Mouse (Mus musculus): ENCODE measurements around the gene Epm2aip1. TPM values are rescaled to one million over a fixed set of nuclear protein-coding genes. Genes with fewer than 3 reads are reported as not detected.

The Epm2aip1 gene
- polyA plus RNA-seq (2016; fragmentation: Nextera tagmentation; extraction: Ambion mirVana): 32.8 and 34.3 TPM in 2 replicates

DNA sequence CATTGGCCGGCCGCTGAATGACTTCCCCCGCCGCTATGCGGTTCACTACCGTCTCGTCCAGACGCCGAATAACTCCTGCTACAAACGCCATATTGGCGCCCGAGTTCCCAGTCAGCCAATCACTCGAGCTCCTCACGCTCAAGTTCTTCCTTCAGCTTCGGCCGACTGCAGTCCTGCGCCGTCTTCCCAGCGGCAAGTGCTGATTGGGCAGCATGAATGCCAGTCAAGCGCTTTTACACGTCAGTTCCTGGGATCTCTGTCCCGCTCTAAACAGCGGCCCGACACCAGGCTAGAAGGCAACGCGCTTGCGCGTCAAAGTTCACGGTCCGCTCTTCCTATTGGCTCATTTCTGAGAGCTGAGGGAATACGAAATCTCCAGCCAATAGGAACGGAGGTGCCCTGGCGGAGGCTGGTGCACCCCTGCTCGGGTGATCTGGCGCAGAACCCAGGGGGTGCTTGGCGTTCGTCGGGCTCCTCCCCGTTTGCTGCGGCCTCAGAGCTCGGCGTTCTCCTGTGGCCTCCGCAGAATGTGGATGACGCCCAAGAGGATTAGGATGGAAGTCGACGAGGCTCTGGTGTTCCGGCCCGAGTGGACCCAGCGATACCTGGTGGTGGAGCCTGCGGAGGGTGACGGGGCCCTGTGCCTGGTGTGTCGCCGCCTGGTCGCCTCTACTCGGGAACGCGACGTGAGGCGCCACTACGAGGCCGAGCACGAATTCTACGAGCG is at the start of gene Epm2aip1, which contains the start of gene Mlh1:
TSS of gene Epm2aip1 (plus strand) at position 496 of the 727 bp plus-strand sequence.
TSS of gene Mlh1 (minus strand) at position 358 of the 727 bp plus-strand sequence.
- no peaks in the 10 kb centered on the region for H3K9me3 ChIP-seq (replicated peaks)
- peak; percentile 99 for ATAC-seq (ENCODE audit: insufficient number of reproducible peaks, low FRiP score)
- peak within 1 kb of the TSS; percentile 92 for H3K4me2 ChIP-seq
- no peaks in the 10 kb centered on the region for H3K27me3 ChIP-seq (replicated peaks)
- H3K36me3 ChIP-seq: peaks cover 26% of the 10 kb centered on the region
- H3K27ac ChIP-seq (ENCODE audit: poor library complexity, severe bottlenecking): peak within 1 kb of the TSS; percentile 98
- H3K4me1 ChIP-seq (replicated peaks): peaks cover 30% of the 10 kb centered on the region
- H3K4me3 ChIP-seq: peak within 1 kb of the TSS; percentile 85
- under 1% methylated on average over 64 of the region's 64 CpGs for WGBS
- peak within 1 kb of the TSS; percentile 95 for H3K9ac ChIP-seq

DNA sequence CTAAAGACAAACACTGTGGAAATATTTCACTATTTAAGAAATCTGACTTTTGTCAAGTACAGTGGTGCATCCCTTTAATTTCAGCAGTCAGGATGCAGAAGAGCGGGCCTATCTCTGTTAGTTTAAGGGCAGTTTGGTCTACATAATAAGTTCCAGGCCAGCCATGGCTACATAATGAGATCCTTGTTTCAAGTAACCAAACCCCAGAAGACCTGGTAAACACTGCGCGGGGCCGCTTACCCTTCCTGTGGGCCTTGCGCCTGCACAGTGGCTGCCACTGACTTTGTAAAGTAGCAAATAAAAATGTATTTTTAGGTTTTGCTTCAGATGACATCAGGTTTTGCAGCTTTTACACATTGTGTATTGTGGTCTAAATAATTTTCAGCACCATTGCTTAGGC is 48.3 kb upstream of the Epm2aip1 start:
- Histone ChIP-seq H3K27ac (ENCODE audit: poor library complexity, severe bottlenecking) (no peak overlapping the region), H3K36me3 (peaks cover 70% of the 10 kb centered on the region), H3K9ac (no peak overlapping the region), H3K9me3 (replicated peaks) (no peaks in the 10 kb centered on the region), H3K27me3 (replicated peaks) (no peaks in the 10 kb centered on the region), H3K4me3 (no peak overlapping the region), H3K4me2 (no peak overlapping the region), H3K4me1 (replicated peaks) (peaks cover 23% of the 10 kb centered on the region)
- WGBS: 91% methylated on average over 5 of the region's 5 CpGs
- no peak for ATAC-seq (ENCODE audit: insufficient number of reproducible peaks, low FRiP score)

DNA sequence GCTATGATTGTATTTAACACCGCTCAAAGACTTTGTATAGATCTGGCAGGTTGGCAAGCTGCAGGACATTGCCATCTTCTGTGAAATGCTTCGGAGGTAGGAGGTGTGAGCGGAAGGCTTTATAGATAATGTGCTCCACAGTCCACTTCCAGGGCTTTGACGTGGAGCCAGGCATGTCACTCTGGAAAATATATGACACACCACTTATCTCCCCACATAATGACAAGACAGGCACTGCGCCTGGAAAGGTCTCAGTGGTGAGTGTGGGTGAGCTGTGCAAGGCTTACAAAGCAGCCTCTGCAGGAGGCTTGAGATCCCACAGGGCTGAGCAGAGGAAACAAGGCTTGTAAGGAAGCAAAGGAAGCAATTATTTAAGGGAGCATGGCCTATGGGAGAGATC is 43.3 kb upstream of the Epm2aip1 start:
- peak; percentile 85 for ATAC-seq (ENCODE audit: insufficient number of reproducible peaks, low FRiP score)
- no peak overlapping the region for H3K4me2 ChIP-seq
- H3K4me1 ChIP-seq (replicated peaks): peaks cover 42% of the 10 kb centered on the region
- H3K9me3 ChIP-seq (replicated peaks): no peaks in the 10 kb centered on the region
- WGBS: 27% methylated on average over 5 of the region's 5 CpGs
- H3K9ac ChIP-seq: no peak overlapping the region
- H3K4me3 ChIP-seq: no peak overlapping the region
- H3K36me3 ChIP-seq: peaks cover 65% of the 10 kb centered on the region
- no peaks in the 10 kb centered on the region for H3K27me3 ChIP-seq (replicated peaks)
- H3K27ac ChIP-seq (ENCODE audit: poor library complexity, severe bottlenecking): peak overlapping the region; percentile 60

DNA sequence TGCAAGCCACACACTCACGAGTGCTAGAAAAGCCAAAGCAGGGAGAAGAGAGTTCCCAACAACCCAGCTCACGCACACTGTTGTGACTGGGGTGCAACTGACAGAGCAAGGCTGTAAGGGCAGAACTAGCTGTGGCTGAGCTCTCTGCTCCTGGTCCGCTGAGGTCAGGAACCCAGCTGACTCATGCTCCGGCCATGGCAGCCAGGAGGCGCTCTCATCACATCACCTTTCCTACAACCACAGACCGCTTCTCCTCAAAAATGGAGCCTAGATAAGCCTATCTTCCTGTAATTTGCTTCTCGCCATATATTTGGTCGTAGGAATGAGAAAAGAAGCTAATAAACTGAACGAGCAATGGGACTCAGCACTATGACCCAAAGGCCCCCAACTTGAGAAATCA is 37.0 kb upstream of the Epm2aip1 start:
- Histone ChIP-seq H3K9me3 (replicated peaks) (no peaks in the 10 kb centered on the region), H3K4me1 (replicated peaks) (peaks cover 6% of the 10 kb centered on the region; the same call in 1 of the 2 replicates), H3K9ac (no peak overlapping the region), H3K36me3 (peaks cover 84% of the 10 kb centered on the region), H3K27me3 (replicated peaks) (no peaks in the 10 kb centered on the region), H3K27ac (ENCODE audit: poor library complexity, severe bottlenecking) (no peak overlapping the region), H3K4me3 (no peak overlapping the region), H3K4me2 (no peak overlapping the region)
- no peak for ATAC-seq (ENCODE audit: insufficient number of reproducible peaks, low FRiP score)
- WGBS: 84% methylated on average over 9 of the region's 9 CpGs

DNA sequence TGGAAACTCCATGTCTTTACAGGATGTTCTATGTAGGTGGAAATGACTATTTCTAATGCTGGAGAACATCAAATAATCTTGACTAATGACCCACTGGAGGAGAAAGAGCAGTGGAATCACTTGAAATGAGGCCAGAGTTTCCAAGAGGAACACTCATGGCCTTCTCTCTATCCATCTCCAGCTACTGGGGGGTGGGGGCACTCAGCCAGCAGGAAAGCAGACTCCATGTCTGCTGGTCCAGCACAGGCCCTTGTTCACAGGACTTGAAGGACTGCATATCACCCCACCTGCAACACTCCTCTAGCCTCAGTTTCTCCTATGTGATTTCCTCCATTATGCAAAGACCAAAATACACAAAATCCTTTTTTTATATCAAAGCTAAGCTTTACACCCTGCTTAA is 34.0 kb upstream of the Epm2aip1 start:
- H3K27me3 ChIP-seq (replicated peaks): no peaks in the 10 kb centered on the region
- no peak overlapping the region for H3K4me2 ChIP-seq
- no peak overlapping the region for H3K27ac ChIP-seq (ENCODE audit: poor library complexity, severe bottlenecking)
- no peaks in the 10 kb centered on the region for H3K9me3 ChIP-seq (replicated peaks)
- H3K36me3 ChIP-seq: peaks cover 82% of the 10 kb centered on the region
- peaks cover 12% of the 10 kb centered on the region for H3K4me1 ChIP-seq (replicated peaks)
- no peak overlapping the region for H3K4me3 ChIP-seq
- ATAC-seq (ENCODE audit: insufficient number of reproducible peaks, low FRiP score): no peak
- no peak overlapping the region for H3K9ac ChIP-seq

DNA sequence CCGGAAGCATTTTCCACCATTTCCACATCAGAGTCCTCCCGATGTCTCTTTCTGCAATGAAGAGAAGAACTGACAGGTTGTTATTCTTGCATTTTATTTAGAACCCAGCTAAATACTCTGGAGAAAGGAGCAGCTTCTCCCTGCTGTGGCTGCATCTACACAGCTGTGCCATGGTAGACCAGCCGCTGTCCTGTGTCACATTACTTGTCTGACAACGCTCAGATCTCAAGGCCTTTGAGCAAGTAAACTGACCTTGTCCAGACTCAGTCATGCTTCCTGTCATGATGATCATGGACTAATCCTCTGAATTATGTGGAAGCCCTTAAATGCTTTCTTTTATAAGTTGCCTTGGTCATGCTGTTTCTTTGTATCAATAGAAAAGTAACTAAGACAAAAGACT is 31.9 kb upstream of the Epm2aip1 start:
- WGBS: 71% methylated on average over 4 of the region's 4 CpGs
- no peak for ATAC-seq (ENCODE audit: insufficient number of reproducible peaks, low FRiP score)
- Histone ChIP-seq H3K9me3 (replicated peaks) (no peaks in the 10 kb centered on the region), H3K36me3 (peaks cover 79% of the 10 kb centered on the region), H3K9ac (no peak overlapping the region), H3K27me3 (replicated peaks) (no peaks in the 10 kb centered on the region), H3K4me1 (replicated peaks) (peaks cover 19% of the 10 kb centered on the region), H3K27ac (ENCODE audit: poor library complexity, severe bottlenecking) (no peak overlapping the region), H3K4me2 (no peak overlapping the region), H3K4me3 (no peak overlapping the region)

DNA sequence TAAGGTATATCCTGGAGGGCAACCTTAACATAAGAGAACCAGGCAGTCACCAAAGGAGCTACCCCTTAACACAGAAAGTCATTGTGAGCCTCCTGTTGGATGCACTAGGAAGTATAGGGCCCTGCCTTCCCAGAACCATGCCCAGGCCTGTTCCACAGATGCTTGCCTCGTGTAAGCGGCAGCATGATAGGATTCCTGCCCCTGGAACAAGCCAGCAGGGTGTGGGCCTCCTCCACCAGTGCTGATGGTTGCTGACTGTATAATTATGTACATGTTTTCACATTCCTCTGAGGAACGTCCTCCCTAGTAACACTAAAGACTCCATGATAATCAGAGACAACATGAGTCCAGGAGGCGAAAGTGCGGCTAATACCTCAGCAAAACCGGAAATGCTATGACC is 28.3 kb upstream of the Epm2aip1 start:
- Histone ChIP-seq H3K36me3 (peaks cover 65% of the 10 kb centered on the region), H3K27me3 (replicated peaks) (no peaks in the 10 kb centered on the region), H3K4me3 (no peak overlapping the region), H3K4me1 (replicated peaks) (peaks cover 34% of the 10 kb centered on the region), H3K9me3 (replicated peaks) (no peaks in the 10 kb centered on the region), H3K4me2 (no peak overlapping the region), H3K27ac (ENCODE audit: poor library complexity, severe bottlenecking) (no peak overlapping the region), H3K9ac (no peak overlapping the region)
- WGBS: 64% methylated on average over 6 of the region's 6 CpGs
- no peak for ATAC-seq (ENCODE audit: insufficient number of reproducible peaks, low FRiP score)

DNA sequence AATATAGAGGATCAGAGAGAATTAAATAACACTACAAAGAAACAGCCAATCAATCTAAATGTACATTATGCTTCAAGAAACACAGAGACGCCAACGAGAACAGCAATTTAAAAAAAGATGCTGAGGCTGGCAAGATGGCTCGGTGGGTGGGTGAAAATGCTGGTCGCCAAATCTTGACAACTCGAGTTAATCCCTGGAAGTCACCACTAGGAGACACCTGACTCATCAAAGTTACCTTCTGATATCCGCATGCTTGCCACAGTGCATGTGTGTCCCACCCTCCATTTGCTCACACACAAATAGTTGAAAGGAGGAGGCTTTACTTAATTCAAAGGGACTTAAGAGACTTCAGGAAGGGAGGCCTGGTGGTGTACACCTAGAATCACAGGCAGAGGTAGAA is 26.2 kb upstream of the Epm2aip1 start:
- WGBS: 80% methylated on average over 6 of the region's 6 CpGs

DNA sequence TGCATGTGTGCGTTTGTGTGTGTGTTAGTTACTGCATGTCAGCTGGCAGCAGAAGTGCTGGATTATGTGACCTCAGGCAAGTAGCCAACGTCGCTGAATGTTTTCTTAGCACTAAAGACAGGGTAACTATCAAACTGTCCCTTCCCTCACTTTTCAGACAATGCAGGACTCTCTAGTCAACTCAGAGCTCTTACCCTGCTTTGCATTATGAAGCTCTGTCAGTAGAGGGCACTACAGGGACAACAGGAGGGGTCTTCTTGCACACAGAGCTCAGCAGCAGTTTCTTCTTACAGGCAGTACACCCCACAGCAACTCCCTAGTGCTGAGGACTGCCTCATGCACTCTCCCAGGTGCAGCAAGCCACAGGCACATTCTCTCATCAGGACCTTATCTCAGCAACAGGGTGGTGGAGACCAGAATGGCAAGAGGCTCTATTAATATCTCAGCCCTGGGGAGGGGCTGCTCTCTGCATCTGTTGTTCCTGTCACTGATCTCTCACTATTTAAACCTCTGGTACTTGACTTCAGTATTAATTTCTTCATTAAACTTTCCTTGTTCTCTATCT is 24.0 kb upstream of the Epm2aip1 start:
- no peak overlapping the region for H3K4me2 ChIP-seq
- H3K9me3 ChIP-seq (replicated peaks): no peaks in the 10 kb centered on the region
- H3K4me1 ChIP-seq (replicated peaks): peaks cover 24% of the 10 kb centered on the region
- ATAC-seq (ENCODE audit: insufficient number of reproducible peaks, low FRiP score): peak; percentile 76
- H3K9ac ChIP-seq: no peak overlapping the region
- H3K27me3 ChIP-seq (replicated peaks): no peaks in the 10 kb centered on the region
- no peak overlapping the region for H3K4me3 ChIP-seq
- 58% methylated on average over 3 of the region's 3 CpGs for whole genome bisulfite sequencing
- H3K27ac ChIP-seq (ENCODE audit: poor library complexity, severe bottlenecking): peak overlapping the region; percentile 80
- H3K36me3 ChIP-seq: peaks cover 69% of the 10 kb centered on the region

More for the DNA sequence above, 26.2 kb upstream of the Epm2aip1 start:
- H3K27me3 ChIP-seq (replicated peaks): no peaks in the 10 kb centered on the region
- no peak overlapping the region for H3K27ac ChIP-seq (ENCODE audit: poor library complexity, severe bottlenecking)
- H3K4me1 ChIP-seq (replicated peaks): peaks cover 36% of the 10 kb centered on the region
- H3K4me3 ChIP-seq: no peak overlapping the region
- H3K36me3 ChIP-seq: peaks cover 60% of the 10 kb centered on the region
- no peaks in the 10 kb centered on the region for H3K9me3 ChIP-seq (replicated peaks)
- no peak overlapping the region for H3K4me2 ChIP-seq
- no peak overlapping the region for H3K9ac ChIP-seq
- ATAC-seq (ENCODE audit: insufficient number of reproducible peaks, low FRiP score): no peak

DNA sequence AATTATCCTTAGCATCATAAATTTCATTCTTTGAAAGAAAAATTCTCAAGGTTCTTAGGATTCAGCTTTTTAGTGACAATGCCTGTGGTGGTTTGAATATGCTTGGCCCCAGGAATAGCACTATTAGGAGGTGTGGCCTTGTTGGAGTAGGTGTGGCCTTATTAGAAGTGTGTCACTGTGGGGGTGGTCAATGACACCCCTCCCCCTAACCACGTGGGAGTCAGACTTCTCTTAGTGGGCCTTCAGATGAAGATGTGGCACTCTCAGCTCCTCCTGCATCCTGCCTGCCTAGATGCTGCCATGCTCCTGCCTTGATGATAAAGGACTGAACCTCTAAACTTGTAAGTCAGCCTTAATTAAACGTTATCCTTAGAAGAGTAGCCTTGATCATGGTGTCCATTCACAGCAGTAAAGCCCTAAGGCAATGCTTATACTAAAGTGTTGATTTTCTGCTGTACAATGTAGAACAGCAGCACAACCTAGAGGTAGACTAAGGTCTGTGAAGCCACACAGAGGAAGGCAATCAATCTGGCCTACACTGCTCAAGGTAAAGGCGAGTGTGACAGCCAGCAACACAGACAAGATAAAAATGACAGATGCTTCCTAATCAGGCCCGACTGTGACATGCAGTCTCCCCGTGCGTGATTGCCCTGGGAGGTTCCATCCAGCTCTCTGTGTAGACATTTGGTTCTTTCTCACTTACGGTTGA is 19.4 kb upstream of the Epm2aip1 start:
- Histone ChIP-seq H3K4me3 (no peak overlapping the region), H3K9ac (no peak overlapping the region), H3K27me3 (replicated peaks) (no peaks in the 10 kb centered on the region), H3K9me3 (replicated peaks) (no peaks in the 10 kb centered on the region), H3K36me3 (peaks cover 69% of the 10 kb centered on the region), H3K27ac (ENCODE audit: poor library complexity, severe bottlenecking) (no peak overlapping the region), H3K4me2 (no peak overlapping the region), H3K4me1 (replicated peaks) (peaks cover 11% of the 10 kb centered on the region)
- ATAC-seq (ENCODE audit: insufficient number of reproducible peaks, low FRiP score): peak; percentile 22; the same call in 1 of the 2 replicates
- 45% methylated on average over 7 of the region's 7 CpGs for WGBS

DNA sequence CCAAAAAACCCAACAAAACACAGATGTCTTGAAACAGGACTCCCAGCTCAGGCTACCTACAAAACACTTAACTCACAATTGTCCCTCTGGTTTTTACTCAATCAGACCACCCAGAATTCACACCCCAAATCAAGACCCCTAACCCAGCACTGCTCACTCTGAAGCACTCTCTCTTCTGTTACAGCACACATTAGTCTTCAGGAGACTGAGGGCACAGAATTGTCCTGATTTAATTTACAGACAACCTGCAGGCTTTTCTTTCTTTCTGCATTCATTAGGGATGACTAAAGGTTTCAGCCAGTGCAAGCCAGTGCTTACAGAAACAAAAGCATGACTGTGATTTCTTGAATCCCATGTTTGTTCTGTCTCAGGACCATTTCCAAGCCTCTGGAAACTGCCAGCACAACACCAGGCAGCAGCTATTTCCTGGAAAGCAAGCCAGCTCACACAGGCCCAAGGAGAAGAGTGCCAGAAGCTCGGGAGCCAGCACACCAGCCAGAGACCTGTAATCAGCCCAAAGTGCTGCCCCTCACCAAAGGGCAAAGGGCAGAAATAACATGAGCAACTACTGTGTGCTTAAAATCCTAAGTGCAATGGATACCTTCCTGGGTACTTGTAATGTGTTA is 11.3 kb upstream of the Epm2aip1 start:
- Histone ChIP-seq H3K9me3 (replicated peaks) (no peaks in the 10 kb centered on the region), H3K9ac (no peak overlapping the region)
- WGBS: 39% methylated on average over 1 of the region's 1 CpGs

More for the DNA sequence above, 11.3 kb upstream of the Epm2aip1 start:
- H3K36me3 ChIP-seq: peaks cover 74% of the 10 kb centered on the region
- peak overlapping the region; percentile 5; the same call in 1 of the 2 replicates for H3K27ac ChIP-seq (ENCODE audit: poor library complexity, severe bottlenecking)
- no peaks in the 10 kb centered on the region for H3K4me1 ChIP-seq (replicated peaks)
- no peak overlapping the region for H3K4me2 ChIP-seq
- no peaks in the 10 kb centered on the region for H3K27me3 ChIP-seq (replicated peaks)
- H3K4me3 ChIP-seq: no peak overlapping the region
- no peak for ATAC-seq (ENCODE audit: insufficient number of reproducible peaks, low FRiP score)
